ENCODE assay signal across 27 mouse cellular contexts in the genomic region with DNA sequence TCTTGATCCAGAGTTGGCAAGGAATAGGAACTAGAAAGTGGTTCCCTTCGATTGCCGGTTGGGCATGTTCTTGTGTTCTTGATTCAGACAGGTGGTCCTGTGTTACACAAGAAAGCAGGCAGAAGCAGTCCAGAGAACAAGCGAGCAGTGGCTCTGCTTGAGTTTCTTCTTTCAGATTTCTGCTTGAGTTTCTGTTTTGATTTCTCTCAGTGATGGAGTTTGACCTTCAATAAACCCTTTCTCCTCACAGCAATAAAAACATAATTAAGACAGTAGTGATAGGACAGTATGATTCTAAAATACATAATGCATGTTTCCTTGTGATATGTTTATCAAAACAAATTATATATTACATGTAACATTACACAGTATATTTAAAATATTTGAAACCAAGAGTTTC.
"Had no signal": no experiment of that assay in that cellular context is flagged by ENCODE, and none has a peak within 500 bp of the region (broad histone marks: within the 10 kb centered on the region; RNA-seq: fewer than 3 reads in every experiment).

No protein-coding gene starts in this region.

- H3K4me2 ChIP-seq: heart, embryonic 11.5 days; heart, embryonic 13.5 days; heart, embryonic 15.5 days; hindbrain, embryonic 13.5 days; hindbrain, embryonic 15.5 days; kidney, embryonic 15.5 days; limb, embryonic 12.5 days; liver, embryonic 11.5 days; liver, embryonic 13.5 days; liver, embryonic 15.5 days had no signal

- H3K36me3 ChIP-seq: heart, embryonic 13.5 days; heart, embryonic 15.5 days; hindbrain, embryonic 13.5 days; hindbrain, embryonic 15.5 days; kidney, embryonic 15.5 days; limb, embryonic 10.5 days; limb, embryonic 12.5 days; liver, embryonic 13.5 days; liver, embryonic 15.5 days had no signal

- DNase-seq: forebrain, postnatal 0 days; gastrocnemius, postnatal 14 days; gastrocnemius, postnatal 36 days; heart, adult 11 months; heart, adult 2 months; heart, postnatal 14 days; heart, postnatal 36 days; kidney, adult 11 months; kidney, adult 2 months; kidney, adult 9 months; kidney, postnatal 14 days; kidney, postnatal 36 days; liver; liver, embryonic 13.5 days had no signal

- H3K4me1 ChIP-seq: heart, embryonic 13.5 days; heart, embryonic 15.5 days; hindbrain, embryonic 13.5 days; hindbrain, embryonic 15.5 days; limb, embryonic 10.5 days; limb, embryonic 12.5 days; liver, embryonic 13.5 days; liver, embryonic 15.5 days had no signal

- ATAC-seq: forebrain, postnatal 0 days; hindbrain, postnatal 0 days had no signal

- H3K9ac ChIP-seq: forebrain, postnatal 0 days; heart, embryonic 13.5 days; heart, embryonic 15.5 days; hindbrain, embryonic 13.5 days; hindbrain, embryonic 15.5 days; kidney, embryonic 15.5 days; limb, embryonic 12.5 days; liver, embryonic 13.5 days; liver, embryonic 15.5 days had no signal

- H3K9me3 ChIP-seq: heart, embryonic 13.5 days; heart, embryonic 15.5 days; hindbrain, embryonic 13.5 days; hindbrain, embryonic 15.5 days; kidney, embryonic 15.5 days; limb, embryonic 10.5 days; limb, embryonic 12.5 days; liver, embryonic 13.5 days; liver, embryonic 15.5 days had no signal

- H3K27me3 ChIP-seq: heart, embryonic 13.5 days; heart, embryonic 15.5 days; hindbrain, embryonic 13.5 days; hindbrain, embryonic 15.5 days; kidney, embryonic 15.5 days; limb, embryonic 12.5 days; liver, embryonic 13.5 days; liver, embryonic 15.5 days had no signal

- H3K27ac ChIP-seq: heart, adult 2 months; heart, embryonic 13.5 days; heart, embryonic 15.5 days; hindbrain, embryonic 13.5 days; hindbrain, embryonic 15.5 days; hindbrain, postnatal 0 days; kidney, embryonic 15.5 days; layer of hippocampus, adult 2 months; left cerebral cortex, adult 2 months; limb, embryonic 10.5 days; limb, embryonic 12.5 days; liver, embryonic 13.5 days; liver, embryonic 15.5 days had no signal

- H3K4me3 ChIP-seq: heart, adult 2 months; heart, embryonic 13.5 days; heart, embryonic 15.5 days; hindbrain, embryonic 13.5 days; hindbrain, embryonic 15.5 days; kidney, embryonic 15.5 days; layer of hippocampus, adult 2 months; left cerebral cortex, adult 2 months; limb, embryonic 10.5 days; limb, embryonic 12.5 days; liver, embryonic 13.5 days; liver, embryonic 15.5 days had no signal
